Comparison of ENCODE assay signal across 8 mouse cellular contexts in genomic region chr5:22489091-22489490, GRCm38 (mm10).
DNase-seq lines count a peak whose midpoint lies in the region; ATAC-seq and TF ChIP-seq lines count a peak whose summit lies in the region.

No protein-coding gene starts in this region.

- DNase-seq in heart, postnatal 4 days, result peak; percentile 8
- DNase-seq in 3T3-L1 (ENCODE audit: low read depth, low spot score), result peak; percentile 25
- DNase-seq in Patski (ENCODE audit: low read depth, low spot score), result no peak
- peak; percentile 11 to 49 for DNase-seq in kidney, postnatal 36 days
- no peak for DNase-seq in right cerebral cortex, postnatal 14 days
- DNase-seq in left cerebral cortex, adult 8-10 months (ENCODE audit: low spot score in 2 of 2), result no peak

- no peak overlapping the region for H3K4me2 ChIP-seq in heart, embryonic 11.5 days

- 74% methylated on average over 4 of the region's 4 CpGs for WGBS in heart, embryonic 11.5 days (ENCODE audit: insufficient replicate concordance)

- no peak overlapping the region for H3K27ac ChIP-seq in heart, embryonic 11.5 days (ENCODE audit: low read depth, low read length)

- no peaks in the 10 kb centered on the region for H3K27me3 ChIP-seq in heart, embryonic 11.5 days (ENCODE audit: control insufficient read depth, insufficient read depth, low read length)
- no peaks in the 10 kb centered on the region for H3K27me3 ChIP-seq in Patski

- no peaks in the 10 kb centered on the region for H3K36me3 ChIP-seq in heart, embryonic 11.5 days (ENCODE audit: control insufficient read depth, insufficient read depth, low read length)

- H3K4me3 ChIP-seq in heart, embryonic 11.5 days (ENCODE audit: low read depth, low read length), result no peak overlapping the region

- peak; percentile 68 for TF ChIP-seq CTCF in Patski (IDR thresholded peaks at IDR 0.05)

- CTCF ChIA-PET in Patski (lab: Charles Lee), result interaction anchor here (0.8 to 3.7 kb wide), 4 partner anchors 11 to 59 kb away, joined by 3 to 32 read pairs (median 6); no protein-coding TSS in a partner anchor

- POLR2A ChIA-PET in Patski (lab: Charles Lee), result no interaction called here

- no peaks in the 10 kb centered on the region for H3K9me3 ChIP-seq in heart, embryonic 11.5 days (replicated peaks; ENCODE audit: control insufficient read depth, low read length)

- in situ Hi-C loops in Patski (cut with MboI; ENCODE audit: low pct_unique_long_range_greater_than_20kb), result no loop called here

- H3K9ac ChIP-seq in heart, embryonic 11.5 days (ENCODE audit: low read depth, low read length), result no peak overlapping the region

- no peaks in the 10 kb centered on the region for H3K4me1 ChIP-seq in heart, embryonic 11.5 days (ENCODE audit: control insufficient read depth, insufficient read depth, low read length)

- no peak for ATAC-seq in heart, embryonic 11.5 days (replicated peaks; ENCODE audit: insufficient number of reproducible peaks, low FRiP score, low TSS enrichment)
- ATAC-seq in Patski, result peak; percentile 54
- ATAC-seq in granulocyte monocyte progenitor cell, adult 5-6 weeks (replicated peaks; ENCODE audit: poor library complexity, severe bottlenecking), result no peak; the same call in 1 of the 2 replicates

Comparison
In these comparisons a context has a peak if more than half of its experiments do, and no peak if none do; other contexts are left out.
1. DNase-seq: peak in heart, postnatal 4 days (single experiment), 3T3-L1 (single experiment) and kidney, postnatal 36 days (2 of 2); none in Patski (single experiment), right cerebral cortex, postnatal 14 days (single experiment) and left cerebral cortex, adult 8-10 months (0 of 2).